Mouse (Mus musculus) right cerebral cortex, adult 2 months (tissue): ENCODE measurements around the gene B430305J03Rik.

Experiments used
- DNase-seq, 2 experiments: peaks; one replicate each; pipeline ENCODE4 v3.0.0; 2021 to 2022; ENCODE audit warnings: low spot score in 2 of 2

Gene B430305J03Rik

GRCm38 (mm10) chr3:61365779-61366373 lies at the start of gene B430305J03Rik:
B430305J03Rik (minus strand) TSS chr3:61365951.
- peak in 1 of 2 experiments; percentile 36 for DNase-seq

DNA sequence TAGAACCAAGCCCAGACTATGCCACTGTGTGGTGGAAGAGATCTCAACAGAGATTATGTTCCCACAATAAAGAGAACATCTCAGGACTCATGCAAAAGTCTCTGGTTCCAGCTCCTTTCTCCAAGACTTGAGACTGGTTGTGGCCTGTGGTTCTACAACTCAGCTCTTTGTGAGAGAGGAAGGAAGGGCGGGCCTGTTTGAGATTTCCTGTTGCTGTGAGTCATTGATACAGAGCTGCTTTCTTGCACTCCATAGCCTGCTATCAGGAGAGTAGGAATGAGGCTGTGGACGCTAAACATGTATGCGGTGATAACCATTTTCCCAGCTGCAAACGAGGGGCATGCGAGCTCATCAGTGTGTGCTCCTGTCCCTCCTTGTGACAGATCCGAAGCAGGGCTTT lies 43.9 kb upstream of the B430305J03Rik start:
- no peak for DNase-seq

- DNase-seq: no peak
These were observed 41.2 kb upstream of the B430305J03Rik start for GRCm38 (mm10) chr3:61406921-61407320.

DNA sequence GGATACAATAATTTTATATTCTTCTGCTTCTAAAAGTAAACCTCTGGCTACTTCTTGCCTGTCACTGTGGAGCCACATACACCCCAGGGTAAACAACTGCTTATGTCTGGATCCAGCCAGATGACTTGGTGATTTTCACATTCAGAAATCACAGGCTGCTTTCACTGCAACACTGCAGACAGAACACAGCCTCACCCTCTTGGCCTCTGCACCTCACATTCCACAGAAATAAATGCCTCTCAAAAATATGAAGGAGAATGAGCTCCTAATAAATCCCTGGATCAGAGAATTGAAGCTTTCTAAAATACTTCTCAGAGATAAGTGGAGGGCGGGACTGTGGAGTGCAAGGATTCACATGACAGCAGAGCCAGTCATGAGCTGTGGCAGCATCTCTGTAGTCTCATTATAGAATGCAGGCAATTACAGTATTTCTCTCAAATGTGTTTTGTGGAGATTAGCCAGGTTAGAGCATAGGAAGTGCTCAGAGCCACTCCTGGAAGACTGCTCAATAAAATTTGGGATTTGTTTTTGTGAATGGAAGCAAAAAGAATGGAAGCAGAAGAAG lies 35.2 kb upstream of the B430305J03Rik start:
- DNase-seq: no peak

GRCm38 (mm10) chr3:61396728-61397127 lies 31.0 kb upstream of the B430305J03Rik start:
- DNase-seq: no peak

- DNase-seq: no peak
These were observed 29.6 kb upstream of the B430305J03Rik start for GRCm38 (mm10) chr3:61395382-61395781.

GRCm38 (mm10) chr3:61393520-61393919 lies 27.8 kb upstream of the B430305J03Rik start:
- no peak for DNase-seq

- DNase-seq: no peak
These were observed 27.1 kb upstream of the B430305J03Rik start for GRCm38 (mm10) chr3:61392881-61393280.

- no peak for DNase-seq
These were observed 25.8 kb upstream of the B430305J03Rik start for GRCm38 (mm10) chr3:61391564-61391963.

DNA sequence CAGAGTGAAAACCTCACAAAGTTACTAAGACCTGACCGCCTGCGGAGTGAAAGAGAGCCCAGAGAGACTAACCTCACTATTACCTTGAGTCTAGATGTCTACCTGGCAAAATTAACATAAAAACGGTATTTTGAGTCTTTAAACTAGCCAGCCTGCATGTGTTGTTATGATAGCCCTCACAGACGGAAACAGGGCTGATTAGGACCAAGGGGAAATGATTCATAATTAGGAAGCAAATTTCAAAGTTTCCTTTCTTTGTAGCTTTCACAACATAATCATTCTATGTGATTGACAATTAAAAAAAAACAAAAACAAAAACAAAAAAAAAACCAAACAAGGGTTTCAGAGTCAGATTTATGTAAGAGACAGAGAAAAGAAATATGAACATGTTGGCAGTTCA lies 20.6 kb upstream of the B430305J03Rik start:
- no peak for DNase-seq

GRCm38 (mm10) chr3:61376001-61376400 lies 10.2 kb upstream of the B430305J03Rik start:
- DNase-seq: no peak

- no peak for DNase-seq
These were observed 2.7 kb upstream of the B430305J03Rik start for GRCm38 (mm10) chr3:61368446-61368845.

- peak; percentile 46 to 66 for DNase-seq
These were observed 573 bp downstream of the B430305J03Rik start for GRCm38 (mm10) chr3:61364978-61365778.

GRCm38 (mm10) chr3:61364661-61364977 lies 1.1 kb downstream of the B430305J03Rik start:
- no peak for DNase-seq

GRCm38 (mm10) chr3:61363989-61364660 lies 1.6 kb downstream of the B430305J03Rik start:
- peak; percentile 93 to 95 for DNase-seq

DNA sequence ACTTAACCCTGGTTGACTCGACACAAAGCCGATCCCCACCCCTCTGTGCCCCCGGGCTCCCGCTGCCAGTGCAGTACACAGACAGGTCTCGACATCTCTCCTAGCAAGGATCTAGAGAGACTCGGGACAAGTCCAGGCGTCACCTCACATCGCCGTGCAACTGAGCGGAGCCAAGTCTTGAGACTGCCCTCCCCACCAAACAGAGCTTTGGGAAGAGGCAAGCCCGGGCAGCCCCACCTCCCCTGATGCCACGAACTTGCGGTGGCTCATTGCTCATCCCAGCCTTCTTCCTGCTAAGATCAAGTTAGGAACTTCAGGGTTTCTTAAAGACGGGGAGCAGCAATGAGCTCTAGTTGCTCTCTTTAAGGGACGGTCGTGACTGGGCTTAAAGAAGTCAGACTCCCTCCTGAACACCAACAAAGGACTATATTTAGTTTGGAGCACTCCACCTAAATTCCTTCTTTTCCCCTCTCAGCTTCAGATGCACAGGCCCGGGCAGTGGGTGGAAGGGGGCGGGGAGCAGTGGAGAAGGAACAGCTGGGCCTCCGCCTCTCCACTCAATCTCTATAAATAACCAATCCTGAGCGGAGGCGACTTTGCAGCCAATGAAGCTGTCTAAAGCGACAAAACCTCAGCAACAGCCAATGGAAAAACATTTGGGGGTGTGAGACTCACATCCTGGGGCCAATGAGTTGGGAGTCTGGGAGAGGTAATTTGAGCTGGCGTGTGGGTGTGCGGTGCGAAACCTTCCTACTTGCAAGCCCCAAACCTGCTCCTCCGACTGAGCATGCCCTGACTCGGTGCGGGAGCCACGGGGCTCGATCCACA lies 2.4 kb downstream of the B430305J03Rik start:
- peak; percentile 94 to 97 for DNase-seq

DNA sequence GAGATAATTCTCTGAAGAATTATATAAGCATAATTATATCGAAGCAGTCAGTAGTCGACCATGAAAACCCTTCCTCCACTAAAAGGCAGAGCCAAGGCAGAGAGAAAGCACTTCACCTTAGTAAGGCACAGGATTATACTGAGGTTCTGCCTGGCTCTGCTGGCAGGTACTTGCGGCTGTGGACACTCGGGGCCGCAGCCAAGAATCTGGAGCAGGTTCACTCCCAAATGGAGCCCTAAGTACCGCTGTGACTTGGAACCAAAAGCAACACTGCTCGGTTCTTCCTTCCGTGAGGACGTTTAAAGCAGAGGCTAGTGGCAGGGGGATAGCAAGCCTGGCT lies 3.0 kb downstream of the B430305J03Rik start:
- no peak for DNase-seq

DNA sequence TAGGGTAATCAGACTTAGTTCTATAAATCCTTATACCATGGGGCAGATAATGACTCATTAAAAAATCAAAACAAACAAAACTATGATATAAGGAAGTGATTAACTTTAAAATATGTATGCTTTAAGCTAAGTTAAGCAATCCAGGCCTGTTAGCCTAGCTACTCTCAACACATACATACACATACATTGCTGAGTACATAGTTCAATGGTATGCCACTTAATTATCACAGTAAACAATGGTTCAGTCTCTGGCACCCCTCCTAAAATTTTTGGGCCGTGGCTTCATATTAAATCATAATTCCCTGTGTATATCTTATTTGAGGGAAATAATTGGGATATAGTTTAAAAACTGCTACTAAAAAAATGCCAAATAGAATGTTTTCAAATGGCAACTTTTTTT lies 4.4 kb downstream of the B430305J03Rik start, which contains the start of gene Rap2b:
TSS of gene Rap2b (plus strand) at position 301 of the 400 bp plus-strand sequence.
- DNase-seq: no peak

GRCm38 (mm10) chr3:61358756-61359293 lies 6.9 kb downstream of the B430305J03Rik start:
- peak; percentile 35 to 38 for DNase-seq

DNA sequence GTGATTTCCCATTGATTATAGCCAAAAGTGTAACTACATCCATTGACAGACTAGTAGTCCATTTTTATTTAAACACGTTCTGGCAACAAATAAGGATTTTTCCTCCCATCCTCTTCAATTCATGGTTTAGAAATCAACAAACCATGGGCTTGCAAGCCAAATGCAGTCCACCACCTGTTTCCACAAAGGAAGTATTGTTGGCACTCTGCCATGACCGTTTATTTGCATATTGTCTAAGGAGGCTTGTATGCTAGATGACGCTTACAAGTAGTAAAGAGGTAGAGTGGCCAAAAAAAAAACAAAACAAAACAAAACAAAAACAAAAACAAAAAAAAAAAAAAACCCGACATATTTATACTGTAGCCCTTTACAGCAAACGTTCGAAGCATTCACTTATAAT lies 7.6 kb downstream of the B430305J03Rik start:
- no peak for DNase-seq

DNA sequence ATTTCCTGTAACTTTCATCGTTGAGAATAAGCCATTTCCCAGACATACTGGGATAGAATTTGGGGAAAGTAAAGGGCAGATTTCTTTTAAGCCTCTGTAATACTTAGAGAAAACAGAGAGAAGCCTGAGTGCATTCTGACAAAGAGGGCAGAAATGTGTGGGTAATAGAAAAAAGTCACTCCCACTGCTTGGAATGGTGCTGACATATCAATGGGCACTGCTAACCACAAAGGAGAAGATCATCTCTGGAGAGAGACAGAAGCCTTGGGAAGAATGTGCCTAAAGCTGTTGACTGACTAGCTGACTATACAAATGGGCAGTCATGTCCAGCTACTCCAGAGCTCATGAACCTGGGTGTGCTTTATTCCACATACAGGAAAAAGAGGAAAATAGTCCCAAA lies 10.3 kb downstream of the B430305J03Rik start:
- DNase-seq: no peak
